ENCODE assay signal across 18 mouse cellular contexts in genomic region chr17:43329761-43330183, GRCm38 (mm10). TPM values are rescaled to one million over a fixed set of nuclear protein-coding genes. Genes with fewer than 3 reads are reported as not detected.
DNase-seq lines count a peak whose midpoint lies in the region; ATAC-seq and TF ChIP-seq lines count a peak whose summit lies in the region.
"Had no signal": no experiment of that assay in that cellular context is flagged by ENCODE, and none has a peak within 500 bp of the region (broad histone marks: within the 10 kb centered on the region; RNA-seq: fewer than 3 reads in every experiment).

No protein-coding gene starts in this region.

- DNase-seq in heart, embryonic 10.5 days (ENCODE audit: low spot score), result peak; percentile 89
- no peak for DNase-seq in heart, postnatal 25 days (ENCODE audit: low spot score)
- peak; percentile 4 to 23 for DNase-seq in urinary bladder, postnatal 36 days (ENCODE audit: low spot score in 2 of 2)
- no peak for DNase-seq in urinary bladder, postnatal 4 days (ENCODE audit: low spot score in 2 of 2)
- DNase-seq in stomach, postnatal 0 days (ENCODE audit: low spot score), result peak; percentile 19
- no peak for DNase-seq in kidney, postnatal 10 days
- DNase-seq in forebrain, embryonic 11.5 days (ENCODE audit: low spot score), result no peak
- DNase-seq: cerebellum, adult 11 months; embryo, embryonic 11 days had no signal

- peak; percentile 83 for ATAC-seq in liver, embryonic 12.5 days
- ATAC-seq in stomach, postnatal 0 days (ENCODE audit: low FRiP score, low TSS enrichment), result no peak
- no peak for ATAC-seq in forebrain, embryonic 11.5 days (replicated peaks; ENCODE audit: low FRiP score)
- ATAC-seq: hindbrain, postnatal 0 days; midbrain, embryonic 15.5 days had no signal

- H3K4me2 ChIP-seq in liver, embryonic 12.5 days, result peak overlapping the region; percentile 46
- no peak overlapping the region for H3K4me2 ChIP-seq in stomach, postnatal 0 days (replicated peaks; ENCODE audit: low read depth)
- no peak overlapping the region for H3K4me2 ChIP-seq in forebrain, embryonic 11.5 days (ENCODE audit: low read depth, low read length, severe bottlenecking)
- H3K4me2 ChIP-seq: heart, embryonic 15.5 days; lung, embryonic 15.5 days; midbrain, embryonic 15.5 days; neural tube, embryonic 13.5 days had no signal

- peaks cover 35% of the 10 kb centered on the region for H3K4me1 ChIP-seq in heart, embryonic 10.5 days
- H3K4me1 ChIP-seq in liver, embryonic 12.5 days, result peaks cover 87% of the 10 kb centered on the region
- no peaks in the 10 kb centered on the region for H3K4me1 ChIP-seq in stomach, postnatal 0 days (replicated peaks; ENCODE audit: control insufficient read depth, insufficient read depth)
- H3K4me1 ChIP-seq in forebrain, embryonic 11.5 days (replicated peaks; ENCODE audit: control insufficient read depth, insufficient read depth, low read length), result no peaks in the 10 kb centered on the region; the same call in 1 of the 2 replicates

- H3K4me3 ChIP-seq in heart, embryonic 10.5 days, result no peak overlapping the region
- H3K4me3 ChIP-seq in liver, embryonic 12.5 days, result 0 out of 2 replicates have a peak overlapping the region, but pooled peaks have one; percentile 1
- H3K4me3 ChIP-seq in stomach, postnatal 0 days (ENCODE audit: low read depth, low read length), result no peak overlapping the region
- no peak overlapping the region for H3K4me3 ChIP-seq in forebrain, embryonic 11.5 days (ENCODE audit: low read depth, low read length)
- H3K4me3 ChIP-seq: heart, embryonic 15.5 days; lung, embryonic 15.5 days; midbrain, embryonic 15.5 days; neural tube, embryonic 13.5 days had no signal

- no peaks in the 10 kb centered on the region for H3K36me3 ChIP-seq in heart, embryonic 10.5 days
- no peaks in the 10 kb centered on the region for H3K36me3 ChIP-seq in liver, embryonic 12.5 days
- no peaks in the 10 kb centered on the region for H3K36me3 ChIP-seq in stomach, postnatal 0 days (ENCODE audit: control insufficient read depth, insufficient read depth, low read length)
- H3K36me3 ChIP-seq in forebrain, embryonic 11.5 days (ENCODE audit: control insufficient read depth, insufficient read depth, low read length), result no peaks in the 10 kb centered on the region
- H3K36me3 ChIP-seq: heart, embryonic 15.5 days; lung, embryonic 15.5 days; midbrain, embryonic 15.5 days; neural tube, embryonic 13.5 days had no signal

- intact Hi-C loops in heart, postnatal 25 days (cut with DNase I), result loop anchor here (2.0 kb wide), 1 partner anchor 31 kb away; the partner anchor contains the start of gene Adgrf5

- whole genome bisulfite sequencing in heart, embryonic 10.5 days, result 60% methylated on average over 7 of the region's 7 CpGs
- 28% methylated on average over 7 of the region's 7 CpGs for WGBS in liver, embryonic 12.5 days (ENCODE audit: insufficient replicate concordance)
- 71% methylated on average over 7 of the region's 7 CpGs for WGBS in stomach, postnatal 0 days
- WGBS in forebrain, embryonic 11.5 days, result 88% methylated on average over 7 of the region's 7 CpGs

- TF ChIP-seq CTCF in stomach, postnatal 0 days (IDR thresholded peaks at IDR 0.05; ENCODE audit: low read depth), result no peak

- no peak for TF ChIP-seq EP300 in stomach, postnatal 0 days (optimal IDR thresholded peaks at IDR 0.05)

- H3K27ac ChIP-seq in heart, embryonic 10.5 days, result peak overlapping the region; percentile 70; the same call in 1 of the 2 replicates
- H3K27ac ChIP-seq in liver, embryonic 12.5 days, result peak overlapping the region; percentile 87
- no peak overlapping the region for H3K27ac ChIP-seq in stomach, postnatal 0 days (replicated peaks)
- H3K27ac ChIP-seq in forebrain, embryonic 11.5 days (ENCODE audit: low read depth, low read length), result no peak overlapping the region
- H3K27ac ChIP-seq: heart, embryonic 15.5 days; hindbrain, postnatal 0 days; kidney, postnatal 0 days; lung, embryonic 15.5 days; midbrain, embryonic 15.5 days; neural tube, embryonic 13.5 days had no signal

- peak overlapping the region; percentile 39; the same call in 1 of the 2 replicates for H3K9ac ChIP-seq in liver, embryonic 12.5 days
- H3K9ac ChIP-seq in stomach, postnatal 0 days (ENCODE audit: low read length), result no peak overlapping the region
- no peak overlapping the region for H3K9ac ChIP-seq in forebrain, embryonic 11.5 days (ENCODE audit: low read length)
- H3K9ac ChIP-seq: heart, embryonic 15.5 days; lung, embryonic 15.5 days; midbrain, embryonic 15.5 days; neural tube, embryonic 13.5 days had no signal

- H3K9me3 ChIP-seq in heart, embryonic 10.5 days, result no peaks in the 10 kb centered on the region
- H3K9me3 ChIP-seq in liver, embryonic 12.5 days (replicated peaks), result no peaks in the 10 kb centered on the region
- no peaks in the 10 kb centered on the region for H3K9me3 ChIP-seq in stomach, postnatal 0 days (ENCODE audit: control insufficient read depth, low read length)
- no peaks in the 10 kb centered on the region for H3K9me3 ChIP-seq in forebrain, embryonic 11.5 days (ENCODE audit: control insufficient read depth, low read length)
- H3K9me3 ChIP-seq: heart, embryonic 15.5 days; lung, embryonic 15.5 days; midbrain, embryonic 15.5 days; neural tube, embryonic 13.5 days had no signal

- no peaks in the 10 kb centered on the region for H3K27me3 ChIP-seq in heart, embryonic 10.5 days (ENCODE audit: insufficient read depth, poor library complexity, severe bottlenecking)
- H3K27me3 ChIP-seq in liver, embryonic 12.5 days (replicated peaks), result no peaks in the 10 kb centered on the region
- H3K27me3 ChIP-seq in stomach, postnatal 0 days (ENCODE audit: control insufficient read depth, insufficient read depth, low read length), result no peaks in the 10 kb centered on the region
- H3K27me3 ChIP-seq in forebrain, embryonic 11.5 days (ENCODE audit: control insufficient read depth, insufficient read depth, low read length), result no peaks in the 10 kb centered on the region
- H3K27me3 ChIP-seq: heart, embryonic 15.5 days; lung, embryonic 15.5 days; midbrain, embryonic 15.5 days; neural tube, embryonic 13.5 days had no signal

RNA-seq across cellular contexts. Expression of gene Adgrf5, which starts 30.5 kb away (rescaled TPM):
- polyA plus RNA-seq in heart, embryonic 10.5 days (2016; fragmentation: Nextera tagmentation; extraction: Ambion mirVana), result 12.6 and 19.4 TPM in 2 replicates
- 100 to 1,000 TPM; 207 to 259 TPM for total RNA-seq in heart, postnatal 25 days (2021)
- 5.9 and 6.5 TPM in 2 replicates for polyA plus RNA-seq in liver, embryonic 12.5 days (2016; fragmentation: Nextera tagmentation; extraction: Ambion mirVana)
- 3.2 and 3.6 TPM in 2 replicates for polyA plus RNA-seq in stomach, postnatal 0 days (2015; fragmentation: Nextera tagmentation; extraction: Ambion mirVana)
- 7.1 and 7.6 TPM in 2 replicates for polyA plus RNA-seq in forebrain, embryonic 11.5 days (2014; fragmentation: Nextera tagmentation; extraction: Ambion mirVana)

RNA-seq across cellular contexts. Expression of gene Adgrf1, which starts 59.6 kb away (rescaled TPM):
- 0.10 TPM in 1 of 2 replicates, not detected in the other for polyA plus RNA-seq in heart, embryonic 10.5 days (2016; fragmentation: Nextera tagmentation; extraction: Ambion mirVana)
- total RNA-seq in heart, postnatal 25 days (2021), result not detected
- polyA plus RNA-seq in liver, embryonic 12.5 days (2016; fragmentation: Nextera tagmentation; extraction: Ambion mirVana), result 0.13 and 0.16 TPM in 2 replicates
- polyA plus RNA-seq in stomach, postnatal 0 days (2015; fragmentation: Nextera tagmentation; extraction: Ambion mirVana), result 0.17 and 0.29 TPM in 2 replicates
- polyA plus RNA-seq in forebrain, embryonic 11.5 days (2014; fragmentation: Nextera tagmentation; extraction: Ambion mirVana), result not detected in 2 replicates
- total RNA-seq: hindbrain, postnatal 0 days; left cerebral cortex, adult 8-10 months had no signal
- polyA plus RNA-seq: heart, embryonic 15.5 days; hindbrain, postnatal 0 days; lung, embryonic 15.5 days; midbrain, embryonic 15.5 days; neural tube, embryonic 13.5 days; thymus, postnatal 0 days had no signal

Comparison
In these comparisons a context has a peak if more than half of its experiments do, and no peak if none do; other contexts are left out.
1. DNase-seq: peak in heart, embryonic 10.5 days (single experiment), urinary bladder, postnatal 36 days (2 of 2) and stomach, postnatal 0 days (single experiment); none in heart, postnatal 25 days (single experiment), urinary bladder, postnatal 4 days (0 of 2), kidney, postnatal 10 days (single experiment) and forebrain, embryonic 11.5 days (single experiment).
2. H3K27ac ChIP-seq: peak in heart, embryonic 10.5 days (single experiment) and liver, embryonic 12.5 days (single experiment); none in stomach, postnatal 0 days (single experiment) and forebrain, embryonic 11.5 days (single experiment).